8 mouse cellular contexts compared by ENCODE assay signal in the genomic region with DNA sequence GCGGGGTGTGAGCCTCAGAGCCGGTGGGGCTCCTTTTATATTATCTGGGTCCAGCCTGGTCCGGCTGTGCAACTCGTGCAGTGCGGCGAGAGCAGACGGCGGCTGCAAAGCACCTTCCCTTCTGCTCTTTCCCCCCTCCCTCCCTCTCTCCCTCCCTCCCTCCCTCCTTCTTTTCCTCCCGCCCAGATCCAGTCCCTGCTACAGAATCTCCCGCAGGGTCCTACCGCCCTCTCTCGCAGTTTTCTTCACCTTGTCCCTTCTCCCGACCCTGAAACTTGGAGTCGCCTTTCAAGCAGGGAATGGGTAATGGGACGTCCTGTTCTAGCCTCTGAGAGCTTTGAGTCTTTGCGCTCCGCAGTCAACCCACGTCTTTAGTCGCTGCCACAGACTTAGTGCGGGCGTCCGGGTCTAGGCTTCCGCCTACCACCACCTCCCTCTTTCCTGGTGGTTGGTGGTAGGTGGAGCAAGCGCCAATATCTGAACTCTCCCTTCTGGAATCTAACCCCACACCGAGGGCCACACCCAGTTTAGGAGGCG. TPM values are rescaled to one million over a fixed set of nuclear protein-coding genes. Genes with fewer than 3 reads are reported as not detected.
DNase-seq lines count a peak whose midpoint lies in the region; ATAC-seq and TF ChIP-seq lines count a peak whose summit lies in the region.

A gene (minus strand): TSS at position 392 of the 537 bp plus-strand sequence.

- no peak for TF ChIP-seq CTCF in stomach, postnatal 0 days (IDR thresholded peaks at IDR 0.05; ENCODE audit: low read depth)

- peak within 1 kb of the TSS; percentile 100 for H3K4me2 ChIP-seq in forebrain, embryonic 13.5 days
- peak within 1 kb of the TSS; percentile 98 for H3K4me2 ChIP-seq in hindbrain, embryonic 15.5 days
- H3K4me2 ChIP-seq in stomach, postnatal 0 days (replicated peaks; ENCODE audit: low read depth), result peak within 1 kb of the TSS; percentile 98

- H3K4me3 ChIP-seq in forebrain, embryonic 13.5 days, result peak within 1 kb of the TSS; percentile 76
- peak within 1 kb of the TSS; percentile 89 for H3K4me3 ChIP-seq in hindbrain, embryonic 15.5 days
- H3K4me3 ChIP-seq in stomach, postnatal 0 days (ENCODE audit: low read depth, low read length), result peak within 1 kb of the TSS; percentile 64

- peak within 1 kb of the TSS; percentile 66 for H3K9ac ChIP-seq in forebrain, embryonic 13.5 days
- peak within 1 kb of the TSS; percentile 85 for H3K9ac ChIP-seq in hindbrain, embryonic 15.5 days
- H3K9ac ChIP-seq in stomach, postnatal 0 days (ENCODE audit: low read length), result peak within 1 kb of the TSS; percentile 56

- H3K4me1 ChIP-seq in forebrain, embryonic 13.5 days, result peaks cover 24% of the 10 kb centered on the region
- peaks cover 31% of the 10 kb centered on the region for H3K4me1 ChIP-seq in hindbrain, embryonic 15.5 days (replicated peaks)
- no peaks in the 10 kb centered on the region for H3K4me1 ChIP-seq in stomach, postnatal 0 days (replicated peaks; ENCODE audit: control insufficient read depth, insufficient read depth)

- TF ChIP-seq EP300 in stomach, postnatal 0 days (optimal IDR thresholded peaks at IDR 0.05), result no peak

- no peaks in the 10 kb centered on the region for H3K9me3 ChIP-seq in forebrain, embryonic 13.5 days (replicated peaks)
- H3K9me3 ChIP-seq in hindbrain, embryonic 15.5 days, result no peaks in the 10 kb centered on the region
- H3K9me3 ChIP-seq in stomach, postnatal 0 days (ENCODE audit: control insufficient read depth, low read length), result no peaks in the 10 kb centered on the region

- H3K36me3 ChIP-seq in forebrain, embryonic 13.5 days (ENCODE audit: poor library complexity, severe bottlenecking), result no peaks in the 10 kb centered on the region
- no peaks in the 10 kb centered on the region for H3K36me3 ChIP-seq in hindbrain, embryonic 15.5 days
- no peaks in the 10 kb centered on the region for H3K36me3 ChIP-seq in stomach, postnatal 0 days (ENCODE audit: control insufficient read depth, insufficient read depth, low read length)

- peak; percentile 82 for DNase-seq in R1 (ENCODE audit: low read depth, low spot score)
- peak; percentile 27 to 55 for DNase-seq in left cerebral cortex, adult 18-20 months (ENCODE audit: low spot score in 2 of 2)
- peak; percentile 62 for DNase-seq in stomach, postnatal 0 days (ENCODE audit: low spot score)
- no peak for DNase-seq in c-Kit-positive CD71-positive TER-119-positive erythroid progenitor cells, embryonic 14.5 days (ENCODE audit: low spot score)

- peaks cover 54% of the 10 kb centered on the region for H3K27me3 ChIP-seq in forebrain, embryonic 13.5 days
- H3K27me3 ChIP-seq in hindbrain, embryonic 15.5 days, result peaks cover 11% of the 10 kb centered on the region; the same call in 1 of the 2 replicates
- 0 out of 2 replicates have a peak, but pooled peaks cover 2% of the 10 kb centered on the region for H3K27me3 ChIP-seq in stomach, postnatal 0 days (ENCODE audit: control insufficient read depth, insufficient read depth, low read length)

- no peak within 1 kb of the TSS for H3K27ac ChIP-seq in forebrain, embryonic 13.5 days
- peak within 1 kb of the TSS; percentile 80 for H3K27ac ChIP-seq in hindbrain, embryonic 15.5 days (replicated peaks)
- H3K27ac ChIP-seq in stomach, postnatal 0 days (replicated peaks), result 0 out of 2 replicates have a peak within 1 kb of the TSS, but pooled peaks have one; percentile 18

- WGBS in forebrain, embryonic 13.5 days, result under 1% methylated on average over 26 of the region's 26 CpGs
- under 1% methylated on average over 25 of the region's 26 CpGs for WGBS in hindbrain, embryonic 15.5 days
- under 1% methylated on average over 24 of the region's 26 CpGs for WGBS in stomach, postnatal 0 days

- peak; percentile 41 for ATAC-seq in CD4-positive, CD25-positive, alpha-beta regulatory T cell, adult 4 months
- peak; percentile 78 for ATAC-seq in forebrain, embryonic 13.5 days
- peak; percentile 85 for ATAC-seq in hindbrain, embryonic 15.5 days (ENCODE audit: low FRiP score, low read depth)
- ATAC-seq in megakaryocyte-erythroid progenitor cell, adult 5-6 weeks (replicated peaks; ENCODE audit: low FRiP score, low TSS enrichment, poor library complexity, severe bottlenecking), result peak; percentile 36; the same call in 1 of the 2 replicates
- ATAC-seq in stomach, postnatal 0 days (ENCODE audit: low FRiP score, low TSS enrichment), result peak; percentile 81

RNA-seq across cellular contexts. Expression of the gene that starts here (rescaled TPM):
- polyA plus RNA-seq in CD4-positive, CD25-positive, alpha-beta regulatory T cell, adult 4 months (2017; shearing (Covaris generic)), result not detected
- polyA plus RNA-seq in forebrain, embryonic 13.5 days (2015; fragmentation: Nextera tagmentation; extraction: Ambion mirVana), result 0.23 and 0.53 TPM in 2 replicates
- polyA plus RNA-seq in hindbrain, embryonic 15.5 days (2015; fragmentation: Nextera tagmentation; extraction: Ambion mirVana), result 5.9 and 6.6 TPM in 2 replicates
- total RNA-seq in left cerebral cortex, adult 18-20 months (2021), result 10 to 100 TPM; 11.7 to 16.7 TPM
- 0.12 TPM in 1 of 2 replicates, not detected in the other for total RNA-seq in megakaryocyte-erythroid progenitor cell, adult 5-6 weeks (2014; fragmentation: Nextera tagmentation)
- total RNA-seq in megakaryocyte-erythroid progenitor cell, adult 5-6 weeks (2017), result not detected in 2 replicates
- polyA plus RNA-seq in stomach, postnatal 0 days (2015; fragmentation: Nextera tagmentation; extraction: Ambion mirVana), result 0.45 and 0.58 TPM in 2 replicates

Comparison
In these comparisons a context has a peak if more than half of its experiments do, and no peak if none do; other contexts are left out.
1. RNA of the gene that starts here (total RNA-seq): 11.7 to 16.7 TPM in left cerebral cortex, adult 18-20 months; 0.12 TPM in megakaryocyte-erythroid progenitor cell, adult 5-6 weeks; every median in the first group is over 10 times any median in the second.
2. Peak in ATAC-seq in CD4-positive, CD25-positive, alpha-beta regulatory T cell, adult 4 months; RNA of the gene not detected or under 1 TPM.
3. Peak in ATAC-seq, H3K4me3 ChIP-seq, H3K9ac ChIP-seq and H3K4me2 ChIP-seq in forebrain, embryonic 13.5 days; RNA of the gene not detected or under 1 TPM.
4. Peak in ATAC-seq in megakaryocyte-erythroid progenitor cell, adult 5-6 weeks; RNA of the gene not detected or under 1 TPM.
5. Peak in DNase-seq, ATAC-seq, H3K4me3 ChIP-seq, H3K27ac ChIP-seq, H3K9ac ChIP-seq and H3K4me2 ChIP-seq in stomach, postnatal 0 days; RNA of the gene not detected or under 1 TPM.
6. Peak in every context shown above with its lines, with median percentiles within 50 percentile points of each other: ATAC-seq, H3K4me2 ChIP-seq, H3K4me3 ChIP-seq and H3K9ac ChIP-seq.